Mouse (Mus musculus): ENCODE data around the gene Hoxb1. TPM values are rescaled to one million over a fixed set of nuclear protein-coding genes. Genes with fewer than 3 reads are reported as not detected.

Hoxb1 gene
- polyA plus RNA-seq, 2 experiments from 2014 or later: not detected

DNA sequence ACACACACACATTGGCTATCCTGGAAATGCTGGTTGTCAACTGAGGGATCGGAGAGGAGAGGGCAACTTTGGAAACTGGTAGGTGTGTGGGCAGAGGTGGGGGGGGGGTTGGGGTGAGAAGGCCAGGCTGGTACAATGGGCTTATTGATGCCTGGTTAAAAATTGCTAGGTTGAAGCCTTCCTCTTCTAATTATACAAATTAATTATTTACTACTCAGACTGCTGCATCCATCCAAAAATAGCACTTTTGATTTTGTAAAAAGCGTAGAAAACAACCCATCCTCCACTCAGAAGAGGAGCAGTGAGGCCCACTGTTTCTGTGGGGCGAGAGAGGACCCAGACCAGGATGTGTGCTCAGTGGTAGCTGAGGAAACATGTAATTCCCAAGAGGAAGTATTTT, 30.6 kb upstream of the Hoxb1 start:
- no peak for ATAC-seq

DNA sequence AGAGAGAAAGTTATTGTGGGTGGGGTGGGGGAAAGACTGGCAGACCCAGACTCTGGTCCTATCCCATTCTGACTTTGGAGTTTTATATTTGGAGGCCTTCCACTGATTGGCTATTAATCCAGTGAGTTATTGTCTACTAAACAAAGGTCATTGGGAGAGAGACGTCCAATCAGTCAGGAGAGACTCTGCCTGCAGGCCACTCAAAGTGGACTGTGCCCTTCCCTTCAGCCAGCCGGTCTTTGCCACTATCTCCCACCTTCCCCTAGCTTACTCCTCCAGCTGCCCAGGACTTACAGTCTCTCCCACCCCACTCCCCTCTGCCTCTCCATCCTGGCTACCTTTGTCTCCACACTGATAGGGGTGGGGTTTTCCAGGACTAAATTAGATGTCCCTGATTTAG, 29.0 kb upstream of the Hoxb1 start:
- ATAC-seq: no peak

GRCm38 (mm10) chr11:96337026-96337425, 28.5 kb upstream of the Hoxb1 start:
- ATAC-seq: no peak

DNA sequence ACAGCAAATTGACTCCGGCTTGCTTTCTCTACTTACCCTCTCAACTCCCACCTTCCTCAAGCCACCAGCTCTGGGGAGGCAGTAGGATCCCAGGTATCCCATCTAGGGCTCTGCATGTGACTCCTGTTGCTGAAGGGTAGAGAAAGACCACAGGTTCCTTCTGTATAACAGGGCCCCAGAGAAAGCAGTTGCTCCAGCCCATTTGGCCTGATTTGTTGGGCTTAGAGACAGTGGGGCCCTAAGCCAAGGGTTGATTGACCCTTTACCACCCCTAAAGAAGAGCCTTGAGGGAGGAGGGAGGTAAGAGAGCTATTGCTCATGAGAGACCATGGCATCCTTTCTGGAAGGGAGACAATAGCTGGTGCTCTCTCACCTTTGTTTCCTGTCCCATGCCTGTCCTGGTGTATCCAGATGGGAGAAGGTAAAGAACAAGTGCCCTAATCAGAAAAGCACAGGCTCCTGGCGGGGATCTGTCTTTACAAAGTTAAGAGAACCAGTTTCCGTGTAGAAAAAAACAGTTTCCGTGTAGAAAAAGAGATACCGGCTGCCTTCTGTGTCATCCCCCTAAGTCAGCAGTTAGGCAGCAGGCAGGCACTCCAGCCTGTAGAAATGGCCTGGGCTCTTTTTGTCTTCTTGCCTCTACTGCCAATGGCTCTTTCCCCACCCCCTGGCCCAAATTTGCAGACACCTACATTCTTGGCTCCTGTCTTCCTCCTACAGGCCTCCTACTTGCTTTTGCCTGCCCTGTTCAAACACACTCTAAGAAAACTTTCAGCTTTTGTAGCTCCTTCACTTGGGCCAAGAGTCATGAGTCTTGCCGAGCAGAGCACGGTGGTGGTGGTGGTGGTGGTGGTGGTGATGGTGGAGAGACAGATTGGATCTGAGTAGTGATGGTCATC, 26.3 kb upstream of the Hoxb1 start:
- ATAC-seq: no peak

- ATAC-seq: no peak
Observed at GRCm38 (mm10) chr11:96340698-96341365, 24.7 kb upstream of the Hoxb1 start.

DNA sequence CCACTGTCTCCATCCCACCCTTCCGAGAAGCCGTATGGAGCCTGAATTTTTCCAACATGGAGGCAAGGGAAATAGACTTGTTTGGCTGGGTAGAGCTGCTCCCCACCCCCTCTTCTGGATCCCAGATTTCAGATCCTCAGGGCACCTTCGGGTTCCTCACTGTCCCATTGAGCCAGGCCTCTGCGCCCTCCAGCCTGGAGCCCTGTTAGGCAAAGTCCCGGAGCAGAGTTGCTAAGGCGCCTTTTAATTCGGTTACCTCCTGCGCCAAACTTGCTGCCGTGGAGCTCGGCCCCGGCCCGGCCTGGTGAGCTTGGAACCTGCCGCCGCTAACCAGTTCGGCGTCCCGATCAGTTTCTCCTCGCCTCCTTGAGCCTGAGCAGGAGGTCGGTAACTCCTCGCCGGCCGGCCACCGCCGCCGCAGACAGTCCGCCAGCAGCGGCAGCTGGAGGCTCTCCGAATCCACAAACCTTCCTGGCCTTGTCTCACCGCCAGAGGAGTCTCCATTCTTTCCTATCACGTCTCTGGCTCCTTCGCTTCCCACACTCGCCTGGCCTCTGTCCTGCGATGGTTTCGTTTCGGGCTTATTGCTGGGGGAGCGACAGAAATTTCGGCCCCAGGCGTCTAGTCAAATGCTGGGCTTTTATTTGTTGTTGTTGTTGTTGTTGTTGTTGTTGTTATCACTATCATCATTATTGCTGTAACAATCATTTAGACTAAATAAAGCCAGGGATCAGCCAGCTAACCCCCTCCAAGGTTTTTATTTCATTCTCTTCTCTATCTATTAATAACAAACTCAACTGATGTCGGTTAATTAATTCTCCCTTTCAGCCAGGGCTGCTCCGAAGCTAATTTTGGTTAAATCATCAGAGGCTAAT, 23.6 kb upstream of the Hoxb1 start:
- ATAC-seq: no peak

DNA sequence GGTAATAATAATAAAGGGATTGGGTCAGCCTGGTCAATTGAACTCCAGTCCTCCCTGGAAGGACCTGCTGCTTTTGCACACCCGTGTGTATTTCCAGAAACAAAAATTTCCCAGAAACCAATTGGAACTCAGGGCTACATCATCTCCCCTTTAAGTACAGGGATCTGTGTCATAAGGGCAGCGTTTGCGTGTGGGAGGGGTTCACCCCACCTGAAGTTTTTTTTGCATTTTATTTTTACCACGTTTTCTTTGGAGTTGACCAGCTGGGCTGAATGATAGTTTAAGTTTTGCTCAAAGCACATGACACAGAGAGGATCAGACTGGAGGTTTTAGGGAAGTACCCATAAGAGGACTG, 23.0 kb upstream of the Hoxb1 start:
- no peak for ATAC-seq

DNA sequence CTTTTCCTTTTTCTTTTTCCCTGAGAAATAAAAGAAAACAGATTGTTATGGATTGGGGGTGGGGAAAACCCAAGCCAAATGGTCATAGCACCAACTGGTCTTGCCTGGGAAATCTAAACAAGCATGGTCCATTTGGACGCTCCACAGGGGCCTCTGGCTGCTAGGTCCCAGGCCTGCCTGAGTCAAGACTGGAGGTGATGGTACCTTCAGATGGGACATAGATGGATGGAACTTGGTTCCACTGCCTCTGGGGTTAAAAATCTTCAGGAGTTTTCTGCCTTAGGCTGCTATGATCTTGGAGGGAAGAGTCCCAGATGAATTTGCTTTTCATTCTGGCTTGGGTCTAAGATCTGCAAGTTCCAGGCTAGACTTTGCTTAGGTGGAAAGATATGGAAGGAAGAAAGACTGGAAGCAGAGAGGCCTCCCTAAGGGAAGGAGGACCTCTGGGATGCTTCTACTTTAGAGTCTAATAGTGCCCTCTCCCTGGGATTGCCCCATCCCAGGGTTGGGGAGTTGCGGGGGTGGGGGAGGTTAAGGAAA, 22.3 kb upstream of the Hoxb1 start:
- no peak for ATAC-seq

- ATAC-seq: no peak
Observed at GRCm38 (mm10) chr11:96344061-96344877, 21.3 kb upstream of the Hoxb1 start.

GRCm38 (mm10) chr11:96344878-96345159, 20.7 kb upstream of the Hoxb1 start:
- ATAC-seq: no peak

DNA sequence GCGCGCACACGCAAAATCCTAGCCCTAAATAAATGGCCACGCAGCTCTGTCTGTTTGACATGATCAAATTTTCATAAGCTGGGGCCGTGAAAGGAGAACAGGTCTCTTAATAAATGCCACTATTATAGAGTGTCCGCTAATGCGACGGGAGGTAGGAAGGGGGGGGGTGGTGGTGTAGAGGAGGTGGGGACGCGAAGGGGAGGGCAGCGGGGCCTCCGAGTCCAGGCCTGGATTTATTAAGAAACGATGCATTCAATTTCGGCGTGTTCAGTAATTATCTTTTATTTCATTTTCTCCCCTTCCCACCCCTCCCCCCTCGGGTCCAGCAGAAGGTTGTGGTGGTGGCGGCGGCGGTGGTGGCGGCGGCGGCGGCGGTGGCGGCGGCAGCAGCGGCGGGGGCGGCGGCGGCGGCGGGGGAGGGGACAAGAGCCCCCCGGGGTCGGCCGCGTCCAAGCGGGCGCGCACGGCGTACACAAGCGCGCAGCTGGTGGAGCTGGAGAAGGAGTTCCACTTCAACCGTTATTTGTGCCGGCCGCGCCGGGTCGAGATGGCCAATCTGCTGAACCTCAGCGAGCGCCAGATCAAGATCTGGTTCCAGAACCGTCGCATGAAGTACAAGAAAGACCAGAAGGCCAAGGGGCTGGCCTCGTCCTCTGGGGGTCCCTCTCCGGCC, 20.2 kb upstream of the Hoxb1 start:
- ATAC-seq: no peak

DNA sequence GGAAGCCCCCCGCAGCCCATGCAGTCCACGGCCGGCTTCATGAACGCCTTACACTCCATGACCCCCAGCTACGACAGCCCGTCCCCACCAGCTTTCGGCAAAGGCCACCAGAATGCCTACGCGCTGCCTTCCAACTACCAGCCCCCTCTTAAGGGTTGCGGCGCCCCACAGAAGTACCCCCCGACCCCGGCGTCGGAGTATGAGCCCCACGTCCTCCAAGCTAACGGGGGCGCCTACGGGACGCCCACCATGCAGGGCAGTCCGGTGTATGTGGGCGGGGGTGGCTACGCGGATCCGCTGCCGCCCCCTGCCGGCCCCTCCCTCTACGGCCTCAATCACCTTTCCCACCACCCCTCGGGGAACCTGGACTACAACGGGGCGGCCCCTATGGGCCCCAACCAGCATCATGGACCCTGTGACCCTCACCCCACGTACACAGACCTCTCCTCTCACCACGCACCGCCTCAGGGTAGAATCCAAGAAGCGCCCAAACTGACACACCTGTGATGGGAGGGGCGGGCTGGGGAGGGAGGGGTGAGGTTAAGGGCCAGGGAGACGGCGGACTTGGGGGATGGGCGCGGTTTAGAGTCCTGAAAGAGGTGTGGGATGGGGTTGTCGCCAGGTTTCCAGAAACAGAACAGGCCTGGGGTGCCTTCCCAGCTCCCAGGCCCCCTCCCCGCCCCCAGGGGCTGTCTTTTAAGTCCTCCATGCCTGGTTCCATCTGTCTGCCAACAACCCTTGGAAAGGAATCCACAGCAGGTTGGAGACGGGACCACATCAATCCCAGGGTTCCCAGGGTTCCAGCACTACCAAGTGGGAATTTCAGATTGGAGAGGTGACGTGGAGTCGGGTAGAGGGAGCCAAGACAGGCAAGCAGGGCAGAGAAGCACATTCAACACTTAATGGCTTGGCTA, 19.4 kb upstream of the Hoxb1 start:
- no peak for ATAC-seq

DNA sequence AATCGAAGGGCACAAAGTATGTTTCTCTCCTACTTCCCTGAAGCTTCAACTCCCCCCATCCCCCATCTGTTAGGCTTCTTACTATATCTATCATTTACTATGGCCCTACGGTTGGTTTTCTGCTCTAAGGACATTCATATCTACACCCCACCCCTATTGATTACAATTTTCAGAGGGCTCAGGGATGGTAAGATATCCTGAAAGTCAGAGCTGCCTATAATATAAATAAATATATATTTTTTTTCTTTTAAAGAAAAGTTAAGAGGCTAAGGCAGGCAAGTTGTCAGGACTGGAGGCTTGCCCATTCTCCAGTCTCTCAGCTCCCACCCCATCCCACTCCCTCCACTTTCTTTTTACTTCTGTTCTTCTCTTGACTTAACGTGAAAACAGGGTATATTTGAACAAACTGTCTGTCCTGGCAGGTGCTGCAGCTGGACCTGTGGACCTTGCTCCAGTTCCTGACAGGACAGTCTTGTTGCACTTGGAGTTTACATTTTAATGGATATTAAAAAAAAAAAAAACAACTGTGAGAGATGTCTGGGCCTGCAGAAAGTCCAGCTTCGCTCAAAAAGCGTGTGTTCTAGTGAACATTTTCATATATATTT, 18.5 kb upstream of the Hoxb1 start:
- ATAC-seq: no peak

GRCm38 (mm10) chr11:96347717-96348116, 17.8 kb upstream of the Hoxb1 start:
- no peak for ATAC-seq

DNA sequence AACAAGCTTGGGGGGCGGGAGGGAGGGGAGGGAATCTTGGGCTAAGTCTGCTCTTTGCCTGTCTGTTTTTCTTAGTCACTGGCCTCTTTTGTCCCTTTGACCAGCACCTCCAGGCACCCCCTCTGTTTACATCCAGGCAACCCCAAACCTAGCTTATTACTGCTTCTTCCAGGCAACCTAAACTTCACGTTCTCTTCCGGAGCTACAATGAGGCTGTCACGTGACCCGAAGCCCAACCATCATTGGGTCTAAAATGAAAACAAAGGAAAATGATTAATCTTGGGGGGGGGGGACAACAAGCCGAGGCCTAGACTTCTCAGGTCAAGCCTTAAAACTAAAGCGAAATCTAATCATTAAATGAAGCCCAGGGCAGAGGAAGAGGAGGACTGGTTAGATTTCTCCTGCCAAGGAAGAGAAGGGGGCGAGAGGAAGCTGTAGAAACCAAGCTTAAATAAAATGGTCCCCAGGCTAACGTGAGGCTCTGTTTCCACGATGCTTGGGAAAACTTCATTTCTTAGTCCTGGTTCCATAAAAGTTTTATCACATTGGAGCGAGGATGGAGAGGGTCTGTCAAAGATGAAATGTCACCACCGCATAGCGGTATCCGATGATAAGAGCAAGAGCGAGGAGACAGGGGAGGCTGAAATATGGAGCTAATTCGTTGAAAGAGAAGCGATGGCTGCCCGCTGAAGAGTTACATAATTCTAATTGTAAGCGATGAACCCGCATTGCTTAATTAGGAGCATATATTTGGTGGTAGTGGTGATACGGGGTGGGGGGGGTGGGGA, 17.2 kb upstream of the Hoxb1 start:
- ATAC-seq: no peak

GRCm38 (mm10) chr11:96348988-96349387, 16.6 kb upstream of the Hoxb1 start:
- ATAC-seq: no peak

- ATAC-seq: no peak
Observed at GRCm38 (mm10) chr11:96349491-96350340, 15.8 kb upstream of the Hoxb1 start.

- no peak for ATAC-seq
Observed at GRCm38 (mm10) chr11:96350341-96350624, 15.3 kb upstream of the Hoxb1 start, which contains the start of gene Hoxb2. Gene Hoxb2 (plus strand): TSS chr11:96350525.
